Mouse (Mus musculus) liver, embryonic 15.5 days (tissue): ENCODE measurements around the gene Nat14. TPM values are rescaled to one million over a fixed set of nuclear protein-coding genes. Genes with fewer than 3 reads are reported as not detected.

Experiments
- polyA plus RNA-seq: library from polyadenylated mRNA; unstranded; fragments of >200 nt; fragmentation: Nextera tagmentation; extraction: Ambion mirVana; gene quantifications from 2 replicates; pipeline ENCODE4 v1.2.1, GENCODE M21; 2015

Gene Nat14
- polyA plus RNA-seq, 1 experiment from 2014 or later, result 0.23 TPM

Other genes starting within 250 kb of the Nat14 start
- gene Hspbp1, start 237.0 kb upstream of the Nat14 start, polyA plus RNA-seq, result 54.4 and 58.1 TPM in 2 replicates
- gene Brsk1, start 231.4 kb upstream of the Nat14 start, polyA plus RNA-seq, result 0.03 and 0.12 TPM in 2 replicates
- gene Tmem150b, start 196.8 kb upstream of the Nat14 start, polyA plus RNA-seq, result 0.14 and 0.37 TPM in 2 replicates
- 50.1 and 56.1 TPM in 2 replicates for gene Kmt5c, start 181.9 kb upstream of the Nat14 start, polyA plus RNA-seq
- gene Cox6b2, start 168.9 kb upstream of the Nat14 start, polyA plus RNA-seq, result 66.0 and 79.3 TPM in 2 replicates
- gene Fam71e2, start 150.7 kb upstream of the Nat14 start, polyA plus RNA-seq, result not detected in 2 replicates
- 0.06 TPM in 1 of 2 replicates, not detected in the other for gene Il11, start 139.2 kb upstream of the Nat14 start, polyA plus RNA-seq
- gene Tmem190, start 139.1 kb upstream of the Nat14 start, polyA plus RNA-seq, result 0.21 TPM in 1 of 2 replicates, not detected in the other
- gene Tmem238, start 132.4 kb upstream of the Nat14 start, polyA plus RNA-seq, result 9.5 and 10.3 TPM in 2 replicates
- 169 and 173 TPM in 2 replicates for gene Rpl28, start 129.2 kb upstream of the Nat14 start, polyA plus RNA-seq
- gene Ube2s, start 109.4 kb upstream of the Nat14 start, polyA plus RNA-seq, result 302 and 318 TPM in 2 replicates
- not detected in 2 replicates for gene Shisa7, start 77.3 kb upstream of the Nat14 start, polyA plus RNA-seq
- 3.7 and 3.8 TPM in 2 replicates for gene Isoc2b, start 51.8 kb upstream of the Nat14 start, polyA plus RNA-seq
- 0.68 and 0.77 TPM in 2 replicates for gene Isoc2a, start 44.9 kb upstream of the Nat14 start, polyA plus RNA-seq
- not detected in 2 replicates for gene Gm36210, start 15.5 kb upstream of the Nat14 start, polyA plus RNA-seq
- 1.7 TPM in 2 replicates for gene Zfp628, start 6.8 kb upstream of the Nat14 start, polyA plus RNA-seq
- 0.15 TPM in 2 replicates for gene Ssc5d, start 3.8 kb downstream of the Nat14 start, polyA plus RNA-seq
- 0.07 TPM in 1 of 2 replicates, not detected in the other for gene Sbk2, start 42.4 kb downstream of the Nat14 start, polyA plus RNA-seq
- not detected in 2 replicates for gene Sbk3, start 49.1 kb downstream of the Nat14 start, polyA plus RNA-seq
- gene Zfp579, start 74.1 kb downstream of the Nat14 start, polyA plus RNA-seq, result 3.3 and 4.6 TPM in 2 replicates
- gene Zfp524, start 92.4 kb downstream of the Nat14 start, polyA plus RNA-seq, result 9.3 and 10.0 TPM in 2 replicates
- 15.6 and 17.9 TPM in 2 replicates for gene Fiz1, start 92.7 kb downstream of the Nat14 start, polyA plus RNA-seq
- 0.53 and 1.2 TPM in 2 replicates for gene Gm44973, start 93.5 kb downstream of the Nat14 start, polyA plus RNA-seq
- gene Zfp865, start 98.3 kb downstream of the Nat14 start, polyA plus RNA-seq, result 1.3 and 1.5 TPM in 2 replicates
- 0.28 and 0.40 TPM in 2 replicates for gene Ccdc106, start 98.5 kb downstream of the Nat14 start, polyA plus RNA-seq
- not detected in 2 replicates for gene 4632433K11Rik, start 112.1 kb downstream of the Nat14 start, polyA plus RNA-seq
- 1.2 and 1.4 TPM in 2 replicates for gene Zfp784, start 116.4 kb downstream of the Nat14 start, polyA plus RNA-seq
- gene Zfp580, start 129.5 kb downstream of the Nat14 start, polyA plus RNA-seq, result 1.7 and 2.0 TPM in 2 replicates
- 59.4 and 60.8 TPM in 2 replicates for gene U2af2, start 140.1 kb downstream of the Nat14 start, polyA plus RNA-seq
- 49.2 and 54.5 TPM in 2 replicates for gene Epn1, start 158.2 kb downstream of the Nat14 start, polyA plus RNA-seq
- gene Rfpl4, start 194.9 kb downstream of the Nat14 start, polyA plus RNA-seq, result not detected in 2 replicates
- 0.18 and 0.21 TPM in 2 replicates for gene Rasl2-9, start 203.9 kb downstream of the Nat14 start, polyA plus RNA-seq
- not detected in 2 replicates for gene Vmn1r55, start 227.6 kb downstream of the Nat14 start, polyA plus RNA-seq